Mouse (Mus musculus) thymus, postnatal 0 days (tissue): ENCODE measurements around the gene Ncl. TPM values are rescaled to one million over a fixed set of nuclear protein-coding genes. Genes with fewer than 3 reads are reported as not detected.

ENCODE experiments used
- DNase-seq: peaks from one replicate; pipeline ENCODE4 v3.0.0-alpha.2; 2015; ENCODE audit warnings: low spot score
- polyA plus RNA-seq: library from polyadenylated mRNA; unstranded; fragments of >200 nt; fragmentation: Nextera tagmentation; extraction: Ambion mirVana; gene quantifications from 2 replicates; pipeline ENCODE4 v1.2.1, GENCODE M21; 2015

Gene Ncl
- polyA plus RNA-seq = 458 and 464 TPM in 2 replicates

DNA sequence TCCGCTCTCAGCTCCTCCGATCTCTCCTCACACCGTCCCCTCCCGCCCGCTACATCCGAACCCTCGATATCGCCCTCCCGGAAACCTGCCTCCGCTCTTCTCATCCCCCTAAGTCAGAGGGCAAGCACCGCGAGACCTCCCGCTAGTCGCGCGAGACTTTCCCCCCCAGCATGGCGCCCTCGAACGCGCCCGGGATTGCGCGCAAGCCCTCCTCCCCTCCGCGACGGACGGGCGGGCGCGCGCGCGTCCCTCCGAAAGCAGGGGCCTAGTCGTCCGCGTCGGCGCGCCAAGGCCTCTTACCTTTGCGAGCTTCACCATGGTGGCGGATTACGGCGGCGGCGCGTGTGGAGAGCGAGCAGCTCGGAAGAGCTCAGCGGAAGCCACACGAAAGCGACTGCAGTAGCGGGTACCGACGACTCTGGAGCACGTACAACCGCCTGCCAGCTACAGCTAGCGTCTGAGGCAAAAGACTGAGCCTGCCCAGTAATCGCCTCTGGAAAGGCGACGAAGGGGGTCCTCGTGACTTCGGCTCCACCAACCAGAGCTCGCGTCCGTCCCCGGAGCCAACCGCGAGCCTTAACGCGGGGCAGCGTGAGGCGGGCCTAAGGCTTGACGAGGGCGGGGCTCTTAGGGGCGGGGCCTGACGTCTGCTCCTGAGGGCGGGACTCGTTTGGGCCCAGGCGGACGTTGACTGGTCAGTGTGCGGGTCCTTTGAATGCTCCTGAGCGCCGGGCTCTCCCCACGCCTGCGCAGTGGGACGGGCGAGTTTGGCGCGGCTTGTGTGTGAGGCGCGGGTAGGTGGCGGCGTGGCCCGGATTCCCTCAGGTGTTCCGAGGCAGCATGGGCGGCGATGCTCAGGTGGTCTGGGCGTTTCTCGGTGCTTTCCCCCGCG is at the start of gene Ncl:
Ncl (minus strand) TSS at position 495 of the 892 bp plus-strand sequence.
- peak; percentile 98 for DNase-seq

DNA sequence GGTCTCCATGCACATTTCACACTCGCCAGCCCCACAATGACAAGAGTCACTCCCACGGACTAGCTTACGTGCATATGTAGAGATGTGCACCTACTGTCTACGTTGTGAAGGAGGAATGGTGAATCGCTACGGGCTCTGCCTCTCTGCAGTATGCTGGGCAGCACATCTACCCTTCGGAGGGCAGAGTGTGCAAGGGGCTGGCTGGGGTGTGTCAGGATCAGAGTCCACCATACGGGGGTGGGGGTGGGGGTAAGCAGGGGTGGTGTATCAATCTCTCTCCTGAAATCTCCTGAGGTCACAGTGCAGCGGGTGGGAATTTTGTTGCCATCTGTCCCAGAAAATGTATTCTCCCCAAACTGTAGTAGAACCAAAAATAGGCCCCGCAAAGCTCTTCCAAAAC is 49.3 kb upstream of the Ncl start:
- no peak for DNase-seq

DNA sequence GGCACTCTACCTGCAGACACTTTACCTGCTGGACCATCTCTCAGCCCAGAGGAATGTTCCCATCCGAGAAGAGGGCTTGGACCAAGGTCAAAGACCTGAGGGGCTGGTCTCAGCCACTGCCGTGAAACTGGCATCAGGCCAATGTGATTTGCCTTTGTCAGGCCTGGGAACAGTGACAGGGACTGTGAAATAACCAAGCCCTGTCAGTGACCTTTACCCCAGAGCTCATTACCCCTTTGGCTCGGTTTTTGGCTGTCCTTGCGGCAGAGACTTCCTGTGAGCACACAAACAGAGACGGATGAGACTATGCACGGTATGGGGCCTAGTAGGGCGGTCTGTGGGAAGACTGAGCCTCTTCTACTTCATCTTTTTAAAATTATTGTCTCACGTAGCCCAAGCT is 47.7 kb upstream of the Ncl start:
- no peak for DNase-seq

DNA sequence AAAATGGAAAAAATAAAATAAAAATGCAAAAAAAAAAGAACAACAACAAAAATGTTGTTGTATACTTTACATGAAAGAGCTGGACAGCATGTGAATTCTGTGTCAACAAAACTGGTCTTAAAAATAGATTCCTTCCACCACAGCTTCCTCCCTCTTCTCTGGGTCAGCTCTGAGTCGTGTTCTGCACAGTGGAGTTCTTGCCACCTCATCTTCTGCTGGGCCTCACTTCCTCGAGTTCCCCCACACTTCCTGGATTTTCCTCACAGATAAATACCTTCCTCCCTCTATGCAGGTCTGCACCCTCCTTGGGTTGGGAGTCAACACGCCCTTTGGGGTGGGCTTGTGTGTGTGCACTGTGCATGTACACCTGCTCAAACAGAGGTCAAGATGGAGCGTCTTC is 47.1 kb upstream of the Ncl start:
- no peak for DNase-seq

DNA sequence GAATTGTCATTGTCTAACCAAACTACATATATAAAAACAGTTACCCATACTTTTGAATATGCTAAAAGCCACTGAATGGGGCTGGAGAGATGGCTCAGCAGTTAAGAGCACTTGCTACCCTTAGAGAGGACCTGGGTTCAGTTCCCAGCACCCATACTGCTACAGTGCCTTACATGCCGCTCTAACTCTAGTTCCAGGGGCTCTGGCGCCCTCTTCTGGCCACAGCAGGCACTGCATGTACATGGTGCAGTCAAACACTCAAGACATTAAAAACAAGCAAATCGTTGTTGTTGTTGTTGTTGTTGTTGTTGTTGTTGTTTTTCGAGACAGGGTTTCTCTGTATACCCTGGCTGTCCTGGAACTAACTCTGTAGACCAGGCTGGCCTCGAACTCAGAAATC is 45.6 kb upstream of the Ncl start:
- peak; percentile 50 for DNase-seq

DNA sequence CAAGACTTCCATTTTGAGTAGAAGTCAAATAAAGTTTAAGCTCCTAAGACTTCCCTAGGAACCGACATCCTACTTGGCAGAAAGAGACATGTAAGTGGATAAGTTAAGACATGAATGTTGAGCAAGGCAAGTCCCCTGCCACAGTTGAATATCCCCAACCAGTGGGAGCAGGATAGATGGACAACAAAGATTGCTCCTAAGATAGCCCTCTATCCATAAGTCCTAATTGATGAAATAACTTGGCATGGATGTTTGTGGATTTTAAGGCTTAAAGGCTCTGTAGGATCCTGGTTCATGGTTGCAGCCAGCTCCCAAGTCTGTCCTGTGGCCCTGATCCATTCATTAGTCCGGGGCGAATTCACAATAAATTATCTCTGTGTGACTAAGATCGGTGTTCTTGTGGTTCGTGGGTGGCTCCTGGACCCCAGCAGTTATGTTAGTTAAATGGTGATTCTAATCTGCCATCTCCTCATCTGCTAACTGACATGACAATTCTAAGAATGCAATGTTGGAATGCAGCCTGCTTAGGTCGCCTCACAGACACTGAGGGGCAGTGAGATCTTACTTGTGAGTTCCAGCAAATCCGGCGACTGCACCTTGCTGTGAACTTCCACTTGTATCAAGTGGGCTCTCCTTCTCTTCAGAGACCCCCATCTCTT is 41.0 kb upstream of the Ncl start:
- no peak for DNase-seq

DNA sequence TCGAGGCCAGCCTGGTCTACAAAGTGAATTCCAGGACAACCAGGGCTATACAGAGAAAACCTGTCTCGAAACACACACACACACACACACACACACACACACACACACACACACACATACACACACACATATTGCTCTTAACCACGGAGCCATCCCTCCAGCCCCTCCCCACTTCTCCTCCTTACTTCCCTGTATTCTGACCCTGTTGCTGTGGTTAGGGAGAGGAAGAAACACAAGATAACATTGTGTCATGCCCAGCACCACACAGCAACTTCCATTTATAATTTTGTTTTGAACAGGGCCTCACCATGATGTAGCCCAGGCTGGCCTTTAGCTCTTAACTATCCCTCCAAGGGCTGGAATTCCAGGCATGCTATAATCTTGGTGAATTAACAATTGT is 40.1 kb upstream of the Ncl start:
- no peak for DNase-seq

DNA sequence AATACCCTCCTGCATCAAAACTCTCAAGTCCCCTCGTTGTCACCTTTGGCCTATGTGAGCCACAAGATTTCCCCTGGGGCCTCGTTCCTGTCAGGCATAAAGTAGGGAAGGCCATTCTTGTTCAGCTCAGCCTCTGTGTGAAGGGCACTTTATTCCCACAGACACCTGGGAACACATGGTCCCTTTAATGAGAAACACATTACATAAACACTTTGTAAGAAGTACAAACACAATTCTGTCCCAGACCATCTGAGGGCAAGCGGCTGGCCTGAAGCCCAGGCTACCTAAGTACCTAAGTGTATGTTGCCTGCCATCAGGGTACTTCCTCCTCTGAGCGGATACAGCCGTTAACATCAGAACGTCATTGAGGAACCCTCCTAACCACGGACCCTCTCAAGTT is 39.0 kb upstream of the Ncl start:
- peak; percentile 32 for DNase-seq

DNA sequence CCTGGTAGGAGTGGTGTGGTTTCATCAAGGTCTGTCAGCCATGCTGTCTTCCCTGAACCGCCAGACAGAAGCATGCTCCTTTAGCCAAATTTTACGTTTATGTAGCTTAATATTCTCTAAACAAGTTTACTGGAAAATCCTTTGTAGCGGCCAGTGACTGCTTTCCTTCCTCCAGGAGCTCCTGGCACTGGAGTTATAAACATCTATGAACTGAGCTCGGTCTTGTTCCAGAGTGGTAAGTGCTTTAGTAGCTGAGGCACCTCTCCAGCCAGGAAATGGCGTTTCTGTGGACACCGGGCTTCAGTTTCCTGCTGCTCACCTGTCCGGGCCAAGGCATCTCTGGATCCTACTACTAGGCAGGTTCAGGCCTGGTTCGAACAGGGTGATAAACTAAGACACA is 38.4 kb upstream of the Ncl start:
- DNase-seq = no peak

DNA sequence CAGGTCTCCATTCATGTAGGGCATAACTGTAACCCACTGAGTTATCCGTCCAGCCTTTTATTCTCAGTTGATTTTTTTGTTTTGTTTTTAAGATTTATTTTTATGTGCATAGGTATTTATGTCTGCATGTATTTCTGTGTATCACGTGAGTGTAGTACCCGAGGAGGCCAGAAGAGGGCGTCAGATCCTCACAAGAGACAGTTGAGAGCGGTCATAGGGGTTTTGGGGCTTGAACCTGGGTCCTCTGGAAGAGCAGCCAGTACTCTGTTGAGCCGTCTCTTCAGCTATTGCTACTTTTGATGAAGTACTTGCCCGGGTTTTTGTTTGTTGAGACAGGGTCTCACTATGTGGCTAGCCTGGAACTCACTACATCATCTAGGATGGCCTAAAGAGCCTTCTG is 36.7 kb upstream of the Ncl start:
- no peak for DNase-seq

DNA sequence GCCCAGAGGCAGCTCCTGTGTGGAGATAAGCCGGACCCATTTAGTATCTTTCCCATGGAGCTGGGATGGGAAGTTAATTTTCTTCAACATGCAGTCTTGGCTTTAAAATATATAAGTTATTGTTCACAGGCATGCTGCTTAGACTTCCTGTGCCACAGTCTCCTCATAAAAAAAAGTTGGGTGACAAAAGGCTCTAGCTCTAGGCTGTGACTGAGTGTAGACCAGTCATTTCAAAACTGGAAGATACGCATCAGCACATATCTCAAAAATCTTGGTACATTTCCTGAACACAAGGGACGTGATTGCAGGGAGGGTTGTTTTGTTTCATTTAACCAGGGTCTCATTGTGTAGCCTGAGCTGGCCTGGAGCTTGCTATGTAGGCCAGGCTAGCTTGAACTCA is 35.0 kb upstream of the Ncl start:
- DNase-seq = peak; percentile 21

DNA sequence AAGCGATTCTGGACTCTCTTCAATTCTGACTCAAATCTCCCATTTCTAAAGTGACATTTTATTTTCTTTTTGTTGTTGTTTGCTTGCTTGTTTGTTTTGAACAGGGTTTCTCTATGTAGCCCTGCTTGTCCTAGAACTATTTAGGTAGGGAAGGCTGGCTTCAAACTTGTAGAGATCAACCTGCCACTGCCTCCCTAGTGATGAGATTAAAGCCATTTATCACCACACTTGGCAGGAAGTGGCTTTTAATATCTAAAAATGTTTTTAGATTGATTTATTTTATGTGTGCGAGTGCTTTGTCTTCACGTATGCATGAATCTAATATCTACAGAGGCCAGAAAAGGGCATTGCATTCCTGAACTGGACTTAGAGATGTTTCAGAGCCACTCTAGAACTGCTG is 34.0 kb upstream of the Ncl start:
- DNase-seq = no peak

DNA sequence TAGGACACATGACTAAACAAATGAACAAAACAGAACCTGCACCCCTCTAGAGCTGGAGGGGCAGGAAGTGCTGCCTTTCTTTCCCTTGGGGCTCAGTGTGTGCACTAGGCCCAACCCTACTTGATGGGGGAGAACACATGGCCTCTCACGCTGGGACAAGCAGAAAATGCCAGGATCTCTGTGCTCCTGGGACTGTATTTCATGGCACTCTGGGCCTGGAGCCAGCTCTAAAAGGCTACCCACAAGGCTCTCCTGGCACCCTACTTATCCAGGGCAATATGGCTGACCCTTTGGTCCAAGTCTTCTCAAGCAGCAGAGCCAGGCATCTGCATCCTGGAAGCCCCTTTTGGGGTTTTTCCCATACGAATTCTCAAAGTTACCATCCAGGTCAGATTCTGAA is 32.2 kb upstream of the Ncl start:
- DNase-seq = no peak

DNA sequence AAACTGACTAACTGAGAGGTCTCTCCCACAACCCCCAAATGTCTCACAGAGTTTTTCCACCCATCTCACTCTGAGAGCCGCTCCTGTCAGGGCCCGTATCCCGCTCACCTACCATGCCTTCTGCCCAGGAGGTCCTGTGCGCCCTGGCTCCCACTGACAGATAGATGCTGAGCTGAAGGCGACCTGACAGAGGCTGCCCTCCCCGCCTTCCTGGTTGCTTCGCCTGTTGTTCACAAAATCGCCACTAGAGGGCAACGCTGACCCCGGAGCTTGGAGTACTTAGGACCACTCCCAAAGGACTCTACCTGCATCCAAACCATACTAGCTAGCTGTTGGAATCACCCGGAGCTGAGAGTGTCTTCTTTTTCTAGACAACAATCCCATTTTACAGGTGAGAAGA is 30.0 kb upstream of the Ncl start:
- DNase-seq = peak; percentile 76

DNA sequence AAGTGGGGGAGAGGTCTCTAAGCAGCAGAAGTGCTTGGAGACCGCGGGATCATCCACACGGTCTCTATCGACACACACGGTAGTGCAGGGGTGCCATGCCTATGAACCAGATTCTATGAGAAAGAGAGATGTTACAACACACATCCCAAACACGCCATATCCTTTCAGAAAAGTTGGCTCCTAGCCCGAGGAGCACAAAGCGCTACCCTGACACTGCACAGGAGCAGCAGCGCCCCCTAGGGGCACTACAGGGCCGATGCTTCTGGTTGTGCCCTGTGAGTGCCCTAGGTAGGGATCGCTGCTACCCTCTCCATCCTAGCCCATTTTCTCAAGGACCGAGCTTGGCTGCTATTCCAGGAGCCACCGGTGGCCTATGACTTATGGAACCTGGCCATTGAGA is 21.8 kb upstream of the Ncl start:
- peak; percentile 83 for DNase-seq

DNA sequence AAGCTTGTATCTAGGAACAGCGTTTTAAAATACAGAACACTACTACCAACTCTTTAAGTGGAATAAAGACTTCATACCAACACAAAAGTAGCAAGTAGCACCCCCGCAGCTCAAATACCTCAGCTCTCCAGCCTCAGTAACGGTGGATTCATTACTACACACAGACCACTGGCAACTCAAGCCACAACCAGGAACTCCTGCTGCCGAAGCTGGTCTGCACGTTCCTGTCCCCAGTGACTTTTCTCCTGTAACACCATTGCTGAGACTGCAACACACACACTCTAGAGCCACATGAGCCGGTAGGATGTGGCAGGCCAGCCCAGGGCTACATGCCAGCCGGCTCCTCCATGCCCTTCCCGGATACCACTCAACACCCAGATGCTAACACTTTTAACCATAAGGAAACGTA is 20.0 kb upstream of the Ncl start:
- no peak for DNase-seq

DNA sequence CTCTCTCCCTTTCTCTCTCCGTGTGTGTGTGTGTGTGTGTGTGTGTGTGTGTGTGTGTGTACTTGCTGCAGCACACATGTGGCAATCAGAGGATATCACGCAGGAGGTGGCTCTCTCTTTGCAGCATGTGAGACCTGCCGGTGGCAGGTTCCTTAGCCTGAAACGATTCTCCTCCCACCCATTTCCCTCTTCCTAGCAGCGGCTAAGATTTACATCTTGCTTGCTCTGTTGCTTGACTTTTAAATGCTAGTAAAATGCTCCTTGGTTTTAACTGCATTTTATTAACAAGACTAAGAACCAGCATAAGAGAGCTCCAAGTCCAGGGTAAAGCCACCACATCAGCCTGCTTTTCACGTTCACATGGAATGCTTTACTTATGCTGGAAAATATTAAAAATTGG is 19.5 kb upstream of the Ncl start:
- no peak for DNase-seq

DNA sequence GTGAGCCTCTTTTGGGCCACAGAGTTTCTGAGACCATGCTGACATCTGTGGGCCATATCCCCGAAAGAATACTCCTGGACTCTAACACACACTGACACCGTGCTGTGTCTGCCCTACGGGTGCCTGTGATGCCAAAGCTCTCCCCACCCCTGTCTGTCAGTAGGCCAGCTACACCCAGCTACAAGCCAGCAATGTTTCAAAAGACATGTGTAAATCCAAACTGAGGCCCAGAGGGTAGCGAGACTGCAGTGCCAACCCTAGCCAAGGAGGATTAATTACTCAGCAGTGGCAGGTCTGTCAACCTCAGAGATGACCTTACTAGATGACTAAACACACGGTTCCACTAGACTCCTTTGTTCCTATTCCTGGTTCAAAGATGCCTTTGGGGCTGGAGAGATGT is 17.2 kb upstream of the Ncl start:
- no peak for DNase-seq

DNA sequence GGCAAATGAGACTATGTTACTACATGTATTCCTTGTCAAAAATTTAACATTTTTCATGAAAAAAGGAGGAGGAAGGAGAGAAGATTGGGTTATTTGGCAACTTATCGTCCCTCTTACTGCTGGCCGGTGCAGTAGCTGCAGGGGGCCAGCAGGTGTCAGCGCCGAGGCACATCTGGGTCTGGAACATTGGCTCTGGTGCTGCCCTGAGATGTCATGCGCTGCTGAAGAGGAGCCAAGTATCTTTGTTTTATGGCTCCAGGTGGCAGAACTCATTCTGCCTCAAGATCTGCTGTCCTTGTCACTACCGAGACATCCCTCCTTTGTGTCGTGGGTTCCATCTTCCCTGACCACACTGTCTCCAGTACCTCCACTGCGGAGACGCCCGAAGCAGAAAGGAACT is 12.8 kb upstream of the Ncl start:
- peak; percentile 65 for DNase-seq

DNA sequence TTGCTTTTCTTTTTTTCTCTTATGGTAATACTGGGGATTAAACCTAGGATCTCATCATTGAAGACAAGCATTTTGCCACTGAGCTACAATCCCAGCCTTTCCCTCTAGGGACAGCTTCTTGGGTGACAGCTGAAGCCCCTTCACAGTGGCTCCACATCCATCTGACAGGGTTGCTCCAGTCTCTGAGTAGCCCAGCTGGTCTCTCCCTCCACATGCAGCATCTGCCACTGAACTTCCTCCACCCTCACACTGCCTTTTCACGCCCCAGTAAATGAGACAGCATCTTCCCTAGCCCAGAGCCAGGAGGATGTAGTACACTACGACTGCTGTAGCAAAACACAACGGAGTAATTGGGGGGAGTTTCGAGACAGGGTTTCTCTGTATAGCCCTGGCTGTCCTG is 8.9 kb upstream of the Ncl start:
- no peak for DNase-seq

DNA sequence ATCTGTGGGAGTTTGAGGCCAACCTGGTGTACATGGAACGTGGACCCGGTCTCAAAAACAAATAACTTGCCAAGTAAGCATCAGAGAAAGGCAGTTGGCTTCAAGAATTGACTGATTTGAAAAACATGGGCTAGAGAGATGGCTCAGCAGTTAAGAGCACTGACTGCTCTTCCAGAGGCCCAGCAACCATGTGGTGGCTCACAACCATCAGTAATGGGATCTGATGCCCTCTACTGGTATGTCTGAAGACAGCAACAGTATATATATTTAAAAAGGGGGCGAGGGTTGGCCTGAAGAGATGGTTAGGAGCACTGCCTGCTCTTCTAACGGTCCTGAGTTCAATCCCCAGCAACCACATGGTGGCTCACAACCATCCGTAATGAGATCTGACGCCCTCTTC is 4.5 kb upstream of the Ncl start:
- peak; percentile 68 for DNase-seq

DNA sequence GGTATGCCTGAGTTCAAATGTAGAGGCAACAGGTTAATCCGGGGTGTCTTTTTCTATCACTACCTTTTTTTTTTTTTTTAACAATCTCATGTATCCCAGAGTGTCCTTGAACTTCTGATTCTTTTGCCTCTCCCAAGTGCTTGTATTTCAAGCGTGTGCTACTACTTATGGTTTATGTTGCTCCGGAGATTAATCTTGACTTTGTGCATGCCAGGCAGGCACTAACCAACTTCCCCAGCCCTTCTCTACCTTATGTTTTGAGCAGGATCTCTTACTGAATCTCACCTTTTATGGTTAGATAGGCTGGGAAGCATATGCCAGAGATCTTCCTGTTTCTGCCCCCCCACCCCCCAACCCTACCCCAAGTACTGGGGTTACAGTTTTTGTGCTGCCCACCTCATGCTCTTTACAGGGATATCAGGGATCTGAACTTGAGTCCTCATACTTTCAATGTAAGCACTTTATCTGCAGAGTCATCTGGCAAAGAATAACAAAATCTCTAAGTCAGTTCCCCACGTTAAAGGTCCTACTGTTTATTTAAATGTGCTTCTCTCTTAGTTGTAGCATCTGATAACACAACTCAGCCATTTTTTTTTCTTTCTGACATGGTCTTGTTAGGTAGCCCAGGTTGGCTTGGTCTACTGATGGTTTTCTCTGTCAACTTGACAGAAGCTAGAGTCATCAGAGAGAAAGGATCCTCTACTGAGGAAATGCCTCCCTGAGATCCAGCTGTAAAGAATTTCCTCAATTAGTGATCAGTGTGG is 2.8 kb upstream of the Ncl start:
- DNase-seq = no peak
